14 mouse cellular contexts compared by ENCODE assay signal in the genomic region with DNA sequence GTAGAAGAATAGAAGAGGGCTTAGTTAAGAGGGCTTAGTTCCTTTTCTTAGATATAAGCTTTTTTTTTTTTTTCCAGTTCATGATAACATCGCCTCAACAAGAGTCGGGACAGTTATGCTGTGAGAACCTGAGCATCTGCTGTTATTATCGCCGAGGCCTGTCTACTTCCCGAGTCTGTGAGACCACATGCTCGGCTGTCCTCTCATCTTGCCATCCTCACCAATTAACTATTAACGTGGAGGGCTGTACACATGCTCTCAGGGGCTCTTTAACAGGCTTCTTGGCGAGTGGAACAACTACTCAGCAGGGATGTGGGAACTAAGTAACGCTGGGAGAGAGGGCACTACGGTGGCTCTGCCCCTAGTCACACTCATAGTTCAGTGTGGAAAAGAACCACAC.
DNase-seq lines count a peak whose midpoint lies in the region; ATAC-seq and TF ChIP-seq lines count a peak whose summit lies in the region.
"Had no signal": no experiment of that assay in that cellular context is flagged by ENCODE, and none has a peak within 500 bp of the region (broad histone marks: within the 10 kb centered on the region; RNA-seq: fewer than 3 reads in every experiment).

No protein-coding gene starts in this region.

- TF ChIP-seq POLR2A in brain, embryonic 14.5 days (IDR thresholded peaks at IDR 0.05; ENCODE audit: borderline replicate concordance, extremely low read depth, insufficient read depth, insufficient read length, poor library complexity, severe bottlenecking), result no peak

- 66% methylated on average over 10 of the region's 10 CpGs for WGBS in kidney, embryonic 14.5 days
- WGBS in hindbrain, embryonic 13.5 days, result 25% methylated on average over 10 of the region's 10 CpGs

- H3K4me1 ChIP-seq in kidney, embryonic 14.5 days (ENCODE audit: control insufficient read depth, insufficient read depth, low read length), result no peaks in the 10 kb centered on the region
- H3K4me1 ChIP-seq in hindbrain, embryonic 13.5 days (replicated peaks), result 0 out of 2 replicates have a peak, but pooled peaks cover 3% of the 10 kb centered on the region
- H3K4me1 ChIP-seq: heart, embryonic 15.5 days had no signal

- peak; percentile 13 to 43 for DNase-seq in kidney, postnatal 36 days
- peak; percentile 90 for DNase-seq in brain, embryonic 14.5 days (ENCODE audit: low read depth)
- DNase-seq in cerebellum, adult 9-11 months, result peak; percentile 61
- DNase-seq in spleen, postnatal 14 days (ENCODE audit: low spot score in 2 of 2), result no peak
- no peak for DNase-seq in thymus, postnatal 14 days
- DNase-seq: adrenal gland, postnatal 14 days; gastrocnemius, postnatal 10 days; layer of hippocampus, postnatal 36 days; lung, adult 2 months had no signal

- no peaks in the 10 kb centered on the region for H3K36me3 ChIP-seq in kidney, embryonic 14.5 days (ENCODE audit: control insufficient read depth, insufficient read depth, low read length)
- H3K36me3 ChIP-seq in hindbrain, embryonic 13.5 days, result no peaks in the 10 kb centered on the region
- H3K36me3 ChIP-seq: heart, embryonic 15.5 days had no signal

- TF ChIP-seq CTCF in brain, embryonic 14.5 days (IDR thresholded peaks at IDR 0.05; ENCODE audit: borderline replicate concordance, extremely low read depth, insufficient read depth, insufficient read length), result no peak

- no peak overlapping the region for H3K27ac ChIP-seq in kidney, embryonic 14.5 days (ENCODE audit: low read depth, low read length)
- no peak overlapping the region for H3K27ac ChIP-seq in hindbrain, embryonic 13.5 days
- H3K27ac ChIP-seq: heart, embryonic 15.5 days had no signal

- H3K4me2 ChIP-seq in kidney, embryonic 14.5 days (replicated peaks; ENCODE audit: low read depth, low read length), result no peak overlapping the region
- no peak overlapping the region for H3K4me2 ChIP-seq in hindbrain, embryonic 13.5 days
- H3K4me2 ChIP-seq: heart, embryonic 15.5 days had no signal

- ATAC-seq in kidney, embryonic 14.5 days (ENCODE audit: low FRiP score, low TSS enrichment), result no peak
- ATAC-seq in hindbrain, embryonic 13.5 days (ENCODE audit: low FRiP score), result peak; percentile 65
- no peak for ATAC-seq in inflammation-experienced regulatory T-cells, adult 6 months
- ATAC-seq: intestine, embryonic 16.5 days had no signal

- H3K9me3 ChIP-seq in kidney, embryonic 14.5 days (ENCODE audit: control insufficient read depth, low read length), result no peaks in the 10 kb centered on the region
- no peaks in the 10 kb centered on the region for H3K9me3 ChIP-seq in hindbrain, embryonic 13.5 days
- H3K9me3 ChIP-seq: heart, embryonic 15.5 days had no signal

- H3K27me3 ChIP-seq in kidney, embryonic 14.5 days (ENCODE audit: control insufficient read depth, insufficient read depth, low read length), result no peaks in the 10 kb centered on the region
- H3K27me3 ChIP-seq in hindbrain, embryonic 13.5 days, result no peaks in the 10 kb centered on the region
- H3K27me3 ChIP-seq: heart, embryonic 15.5 days had no signal

- no peak overlapping the region for H3K9ac ChIP-seq in kidney, embryonic 14.5 days (ENCODE audit: low read depth, low read length)
- no peak overlapping the region for H3K9ac ChIP-seq in hindbrain, embryonic 13.5 days
- H3K9ac ChIP-seq: heart, embryonic 15.5 days had no signal

- H3K4me3 ChIP-seq in kidney, embryonic 14.5 days (ENCODE audit: low read length), result no peak overlapping the region
- H3K4me3 ChIP-seq in hindbrain, embryonic 13.5 days, result no peak overlapping the region
- H3K4me3 ChIP-seq: heart, embryonic 15.5 days had no signal

Comparison
In these comparisons a context has a peak if more than half of its experiments do, and no peak if none do; other contexts are left out.
1. DNase-seq: peak in kidney, postnatal 36 days (2 of 2), brain, embryonic 14.5 days (single experiment) and cerebellum, adult 9-11 months (single experiment); none in spleen, postnatal 14 days (0 of 2) and thymus, postnatal 14 days (single experiment).